Mouse (Mus musculus) retina, postnatal 7 days (tissue): Measurements from ENCODE around the gene Dgkq.

Experiments
- DNase-seq: peaks from one replicate; pipeline ENCODE4 v3.0.0-alpha.2; 2012; ENCODE audit warnings: low read depth, low spot score

The Dgkq gene

DNA sequence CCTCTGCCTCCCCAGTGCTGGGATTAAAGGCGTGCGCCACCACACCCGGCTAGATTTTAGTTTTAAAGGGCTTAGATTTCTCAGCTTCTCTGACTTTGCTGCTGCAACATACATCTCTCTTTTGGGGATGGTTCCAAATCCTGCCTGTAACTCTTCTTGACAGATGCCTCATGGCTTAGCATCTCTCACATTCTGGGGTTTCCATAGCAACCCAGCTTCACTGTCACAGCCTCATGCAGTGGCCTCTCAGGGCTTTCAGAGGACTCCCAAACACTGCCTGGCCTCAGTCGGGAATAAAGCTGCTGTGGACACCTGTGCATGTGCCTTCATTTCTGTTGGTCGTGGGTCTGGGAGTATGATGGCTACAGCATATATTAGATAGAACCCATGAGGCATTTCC is 19.6 kb upstream of the Dgkq start:
- no peak for DNase-seq

GRCm38 (mm10) chr5:108680871-108681270 is 11.4 kb upstream of the Dgkq start:
- DNase-seq: no peak

DNA sequence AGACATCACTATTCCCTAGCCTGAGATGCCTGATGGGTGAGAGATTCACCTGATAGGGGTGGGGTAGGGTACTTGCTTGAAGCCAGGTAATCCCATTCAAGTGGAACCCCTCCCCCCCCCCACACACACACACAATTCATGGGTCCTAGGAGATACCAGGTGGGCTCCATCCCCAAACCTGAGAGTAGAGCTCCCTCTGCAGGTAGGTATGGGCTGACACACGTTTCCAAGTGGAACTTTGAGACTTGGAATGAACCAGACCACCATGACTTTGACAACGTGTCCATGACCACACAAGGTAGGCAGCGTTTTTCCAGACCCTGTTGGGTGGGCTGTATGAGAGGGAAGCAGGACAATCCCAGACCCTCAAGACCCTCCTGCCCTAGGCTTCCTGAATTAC is 10.4 kb upstream of the Dgkq start:
- DNase-seq: no peak

GRCm38 (mm10) chr5:108678296-108678854 is 8.9 kb upstream of the Dgkq start:
- no peak for DNase-seq

DNA sequence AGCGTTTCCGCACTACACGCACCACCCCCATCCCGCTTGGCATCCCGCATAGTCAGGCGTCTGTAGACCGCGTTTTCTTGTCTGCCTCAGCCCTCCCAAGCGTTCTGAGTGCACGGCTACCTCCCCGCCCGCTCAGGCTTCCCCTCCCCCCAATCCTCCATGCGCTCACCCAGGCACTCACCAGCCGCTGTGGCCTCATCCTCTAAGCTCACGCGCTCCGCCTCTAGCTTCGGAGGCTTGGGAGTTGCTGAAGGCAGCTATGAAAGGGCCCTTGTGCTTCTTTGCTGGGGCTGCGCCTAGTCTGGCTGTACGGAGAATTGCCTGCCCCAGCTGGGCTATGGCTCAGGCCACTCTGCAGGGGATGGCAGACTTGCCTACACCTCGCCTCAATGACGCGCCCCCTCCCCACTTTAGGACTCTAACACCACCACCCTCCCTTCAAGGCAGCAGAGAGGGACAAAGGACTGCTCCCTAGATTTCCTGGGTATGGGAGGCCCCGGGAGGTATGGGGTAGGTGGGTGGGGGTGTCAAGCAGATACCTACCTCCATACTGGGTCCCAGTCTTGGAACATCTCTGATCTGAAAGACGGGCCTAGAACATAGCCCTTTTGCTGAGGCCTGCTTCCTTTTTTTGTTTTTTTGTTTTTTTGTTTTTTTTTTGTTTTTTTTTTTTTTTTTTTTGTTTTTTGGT is 8.3 kb upstream of the Dgkq start:
- DNase-seq: no peak

GRCm38 (mm10) chr5:108676772-108677498 is 7.5 kb upstream of the Dgkq start:
- no peak for DNase-seq

DNA sequence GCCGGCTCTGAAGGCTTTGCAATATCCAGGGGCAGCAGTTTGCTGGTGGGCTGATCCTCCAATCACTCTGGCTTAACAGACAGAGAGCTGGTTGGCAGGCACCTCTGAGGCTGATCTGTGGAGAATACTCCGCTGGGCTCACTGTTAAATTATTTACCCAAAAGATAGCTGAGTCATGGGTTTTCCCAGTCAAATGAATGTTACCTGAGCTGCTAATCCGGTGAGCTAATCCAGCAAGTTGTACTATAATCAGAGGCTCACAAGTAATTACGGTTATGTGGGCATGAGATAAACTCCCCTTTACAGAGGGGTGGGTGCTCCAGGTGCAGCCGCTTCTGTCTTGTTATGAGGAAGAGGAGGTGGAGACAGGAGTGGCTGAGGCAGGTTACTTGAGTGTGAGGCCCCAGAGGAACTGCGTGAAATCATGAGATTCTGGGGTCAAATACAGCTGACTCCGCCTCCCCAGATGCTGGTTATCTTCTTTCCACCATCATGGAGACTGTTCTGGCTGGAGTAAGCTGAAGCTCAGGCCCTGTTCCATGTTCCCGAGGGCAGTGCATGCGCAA is 5.9 kb upstream of the Dgkq start, which contains the start of gene Slc26a1:
Gene Slc26a1, minus strand, starts transcription at position 319 of the 566 bp plus-strand sequence.
- no peak for DNase-seq

- DNase-seq: no peak
These were observed 5.2 kb upstream of the Dgkq start for GRCm38 (mm10) chr5:108674624-108675023.

GRCm38 (mm10) chr5:108671757-108672156 is 2.3 kb upstream of the Dgkq start:
- no peak for DNase-seq

DNA sequence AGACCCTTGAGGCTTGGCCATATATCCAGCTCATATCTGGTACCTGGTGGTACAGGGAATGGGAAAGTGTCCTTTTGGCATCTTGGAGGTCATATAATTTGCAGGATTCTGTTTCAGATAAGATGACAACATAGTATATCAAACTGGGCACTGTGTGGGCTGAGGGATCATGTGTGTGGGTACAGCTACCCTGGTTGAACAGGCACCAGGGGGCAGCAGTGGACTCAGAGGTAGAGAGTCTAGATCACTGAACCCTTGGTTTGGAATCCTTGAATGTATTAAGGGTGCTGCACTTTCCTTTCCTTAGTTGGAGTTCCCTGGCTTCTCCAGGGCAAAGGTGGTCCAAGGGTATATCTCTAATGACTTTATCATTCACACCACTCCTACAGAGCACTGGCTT is 1.3 kb upstream of the Dgkq start:
- DNase-seq: no peak

- no peak for DNase-seq
These were observed 514 bp upstream of the Dgkq start for GRCm38 (mm10) chr5:108669986-108670385.

DNA sequence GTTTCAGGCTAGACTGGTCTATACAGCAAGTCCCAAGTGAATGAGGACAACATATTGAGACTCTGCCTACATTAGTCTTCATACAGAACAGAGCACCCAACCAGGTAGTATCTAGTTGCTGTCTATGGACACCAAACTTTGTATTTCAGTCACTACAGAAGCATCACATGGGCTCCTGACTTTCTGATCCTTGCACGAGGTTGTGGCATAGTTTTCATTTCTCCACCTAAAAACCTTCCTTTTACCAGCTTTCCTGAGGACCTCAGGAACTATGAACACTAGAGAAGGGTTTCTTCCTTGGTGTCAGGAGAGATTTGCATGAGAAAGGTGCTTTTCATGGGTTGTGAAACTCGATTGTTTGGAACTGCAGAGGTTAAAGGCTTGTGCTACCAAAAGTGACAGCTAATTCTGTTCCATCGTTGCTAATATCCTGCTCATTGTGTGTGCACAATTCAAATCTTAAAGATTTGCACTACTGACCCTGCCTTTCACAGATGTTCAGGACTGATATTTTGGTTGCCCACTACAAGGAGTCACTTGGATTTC is 1.0 kb downstream of the Dgkq start:
- DNase-seq: no peak

- no peak for DNase-seq
These were observed 2.1 kb downstream of the Dgkq start for GRCm38 (mm10) chr5:108667370-108667769.

DNA sequence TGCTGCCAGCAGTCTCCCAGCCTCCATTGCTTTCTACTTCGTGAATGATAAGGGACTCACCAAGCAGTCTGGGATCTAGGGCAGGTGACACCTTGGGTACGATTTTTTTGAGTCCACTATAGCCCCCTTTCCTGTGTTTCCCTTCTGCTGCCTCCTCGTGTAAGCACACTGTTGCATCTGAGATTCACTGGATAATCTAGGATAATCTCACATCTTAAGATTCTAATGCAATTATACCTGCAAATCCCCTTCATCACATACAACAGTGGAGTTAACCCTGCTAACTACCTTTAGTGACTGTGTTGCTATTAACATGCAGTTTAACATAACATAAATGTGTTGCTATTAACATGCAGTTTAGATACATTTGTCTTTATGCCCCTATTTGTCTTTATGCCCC is 4.4 kb downstream of the Dgkq start:
- DNase-seq: peak; percentile 74

DNA sequence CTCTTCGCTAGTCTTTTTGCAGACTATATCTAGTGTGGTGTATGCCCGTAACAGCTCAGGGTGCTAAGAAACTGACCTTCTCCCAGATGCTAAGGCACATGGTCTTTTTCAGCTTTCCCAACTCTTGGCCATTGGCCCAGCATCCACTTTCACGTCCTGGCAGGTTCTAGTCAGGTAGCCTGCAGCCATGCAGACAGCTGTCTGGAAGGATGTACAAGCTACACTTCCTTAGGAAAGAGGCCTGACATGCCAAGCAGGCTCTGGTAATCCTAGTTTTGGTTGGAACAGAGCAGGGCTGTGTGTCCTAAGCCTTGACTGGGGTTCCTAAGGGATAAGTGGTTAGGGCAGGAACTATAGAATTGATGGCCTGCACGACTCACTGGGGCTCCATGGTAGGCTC is 6.7 kb downstream of the Dgkq start:
- DNase-seq: no peak

DNA sequence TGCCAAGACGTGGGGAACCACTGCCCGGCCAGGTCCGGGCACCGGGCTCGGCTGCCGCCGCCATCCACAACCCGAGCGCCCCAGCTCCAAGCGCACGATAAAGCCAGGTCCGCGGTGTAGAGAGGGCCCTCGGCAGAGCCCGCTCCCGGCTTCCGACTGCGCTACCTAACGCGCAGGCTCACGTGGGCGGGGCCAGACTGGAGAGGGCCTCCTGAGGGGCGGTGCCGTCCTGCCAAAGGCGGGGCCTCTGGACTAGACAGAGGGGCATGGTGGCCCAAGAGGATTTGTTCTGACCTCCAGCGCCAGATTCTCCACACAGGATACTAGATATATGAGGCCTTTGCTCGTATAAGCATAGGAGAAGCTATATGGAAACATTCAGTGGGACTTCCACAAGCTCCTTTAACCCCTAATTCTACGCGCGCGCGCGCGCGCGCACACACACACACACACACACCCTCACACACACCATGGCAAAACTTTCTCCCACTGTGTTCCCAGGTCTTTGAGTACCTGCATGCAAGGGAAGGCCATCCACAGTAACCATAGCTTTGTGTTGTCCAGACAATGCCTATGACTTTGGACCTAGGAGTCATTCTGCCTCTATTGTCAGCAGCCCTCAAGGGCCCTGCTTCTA is 8.7 kb downstream of the Dgkq start:
- DNase-seq: peak; percentile 77

DNA sequence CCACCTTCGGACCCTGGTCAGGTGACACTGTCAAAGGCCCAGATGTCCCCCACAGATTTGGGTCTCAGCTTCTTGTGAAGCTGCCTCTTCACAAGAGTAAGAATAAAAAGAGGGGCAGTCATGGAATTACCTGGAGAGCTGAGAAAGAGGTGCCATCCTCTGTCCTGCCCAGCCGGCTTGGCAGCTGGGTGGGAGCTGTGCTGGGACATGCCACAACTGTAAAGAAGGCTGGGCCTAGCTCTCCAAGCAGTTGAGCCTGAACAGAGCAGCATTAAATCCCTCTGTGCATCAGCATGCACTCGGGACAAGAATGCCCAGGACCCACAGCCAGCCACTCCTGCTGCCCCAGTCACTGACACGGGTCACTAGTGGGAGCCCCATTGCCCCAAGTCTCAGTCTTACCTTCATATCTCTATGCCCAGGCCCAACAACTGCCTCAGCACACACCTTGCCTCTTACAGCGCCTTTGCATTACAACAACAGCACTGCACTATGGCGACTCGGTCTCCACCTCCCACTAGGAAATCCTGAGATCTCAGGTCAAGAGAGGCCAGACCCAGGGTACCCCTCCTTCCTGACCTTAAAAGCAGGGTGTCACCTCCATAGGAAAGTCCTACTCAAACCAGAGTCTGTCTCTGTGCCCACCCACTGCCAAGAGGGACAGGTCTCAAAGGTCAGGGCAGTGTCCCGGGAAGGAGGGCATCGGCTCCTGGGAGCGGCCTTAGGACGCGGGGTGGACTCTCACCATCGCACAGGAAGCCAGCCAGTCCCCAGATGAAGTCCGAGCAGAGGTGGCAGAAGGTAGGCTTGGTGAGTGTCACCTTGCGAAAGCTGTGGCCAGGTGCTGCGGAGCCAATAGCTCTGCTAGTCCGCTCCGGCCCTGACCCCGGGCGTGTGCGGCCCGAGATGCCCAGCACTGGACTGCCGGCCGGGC is 9.5 kb downstream of the Dgkq start, which contains the start of gene Idua:
Gene Idua, plus strand, starts transcription at position 634 of the 934 bp plus-strand sequence.
- DNase-seq: no peak

- no peak for DNase-seq
These were observed 10.9 kb downstream of the Dgkq start for GRCm38 (mm10) chr5:108658611-108659010.

GRCm38 (mm10) chr5:108657406-108657805 is 12.1 kb downstream of the Dgkq start:
- DNase-seq: no peak

- DNase-seq: no peak
These were observed 13.4 kb downstream of the Dgkq start for GRCm38 (mm10) chr5:108655891-108656650.
